Mouse (Mus musculus) kidney, postnatal 4 days (tissue): Measurements from ENCODE around the gene B3gntl1.

Source experiments
- DNase-seq, 2 experiments: peaks; one replicate each; pipeline ENCODE4 v3.0.0; 2021; ENCODE audit warnings: mixed read lengths in 2 of 2

Gene B3gntl1

GRCm38 (mm10) chr11:121672990-121673572 lies at the start of gene B3gntl1:
TSS of gene B3gntl1 (minus strand) at chr11:121673153.
- DNase-seq: peak; percentile 98

GRCm38 (mm10) chr11:121722434-121722833 lies 49.5 kb upstream of the B3gntl1 start:
- no peak for DNase-seq

GRCm38 (mm10) chr11:121720752-121721151 lies 47.8 kb upstream of the B3gntl1 start:
- DNase-seq: no peak

- peak in 1 of 2 experiments; percentile 21 for DNase-seq
Measured at GRCm38 (mm10) chr11:121717724-121718123, 44.8 kb upstream of the B3gntl1 start.

- DNase-seq: peak; percentile 59 to 60
Measured at GRCm38 (mm10) chr11:121714745-121715485, 42.0 kb upstream of the B3gntl1 start.

- DNase-seq: no peak
Measured at GRCm38 (mm10) chr11:121713569-121713968, 40.6 kb upstream of the B3gntl1 start.

GRCm38 (mm10) chr11:121712987-121713386 lies 40.0 kb upstream of the B3gntl1 start:
- DNase-seq: no peak

- DNase-seq: no peak
Measured at GRCm38 (mm10) chr11:121710245-121710644, 37.3 kb upstream of the B3gntl1 start.

- no peak for DNase-seq
Measured at GRCm38 (mm10) chr11:121709278-121709677, 36.3 kb upstream of the B3gntl1 start.

- DNase-seq: no peak
Measured at GRCm38 (mm10) chr11:121706521-121707005, 33.6 kb upstream of the B3gntl1 start.

GRCm38 (mm10) chr11:121703619-121704215 lies 30.8 kb upstream of the B3gntl1 start:
- peak in 1 of 2 experiments; percentile 45 for DNase-seq

GRCm38 (mm10) chr11:121702895-121703618 lies 30.1 kb upstream of the B3gntl1 start:
- peak; percentile 74 to 85 for DNase-seq

GRCm38 (mm10) chr11:121702111-121702894 lies 29.4 kb upstream of the B3gntl1 start:
- peak; percentile 93 to 96 for DNase-seq

GRCm38 (mm10) chr11:121701244-121701643 lies 28.3 kb upstream of the B3gntl1 start, which contains the start of gene Metrnl:
TSS of gene Metrnl (plus strand) at chr11:121701544.
- no peak for DNase-seq

- DNase-seq: no peak
Measured at GRCm38 (mm10) chr11:121698381-121698955, 25.5 kb upstream of the B3gntl1 start.

- DNase-seq: no peak
Measured at GRCm38 (mm10) chr11:121697271-121697670, 24.3 kb upstream of the B3gntl1 start.

GRCm38 (mm10) chr11:121695304-121696064 lies 22.5 kb upstream of the B3gntl1 start:
- DNase-seq: no peak

- no peak for DNase-seq
Measured at GRCm38 (mm10) chr11:121688024-121688423, 15.1 kb upstream of the B3gntl1 start.

GRCm38 (mm10) chr11:121686674-121687073 lies 13.7 kb upstream of the B3gntl1 start:
- peak; percentile 52 to 62 for DNase-seq

- no peak for DNase-seq
Measured at GRCm38 (mm10) chr11:121686091-121686490, 13.1 kb upstream of the B3gntl1 start.

GRCm38 (mm10) chr11:121685491-121686001 lies 12.6 kb upstream of the B3gntl1 start:
- DNase-seq: peak; percentile 18 to 45
